Mouse (Mus musculus) erythroblast, embryonic 14.5 days (primary cell): ENCODE measurements around the gene Cops7a. TPM values are rescaled to one million over a fixed set of nuclear protein-coding genes. Genes with fewer than 3 reads are reported as not detected.

Experiments used
- H3K27me3 ChIP-seq: 2 replicates; pipeline ENCODE4 v1.6.1; 2012; ENCODE audit warnings: inconsistent platforms; ENCODE audit not compliant: control insufficient read depth
- H3K36me3 ChIP-seq: 2 replicates; pipeline ENCODE4 v1.6.1; 2012; ENCODE audit warnings: mild to moderate bottlenecking, inconsistent platforms; ENCODE audit not compliant: control insufficient read depth
- H3K4me1 ChIP-seq: 2 replicates; pipeline ENCODE4 v1.6.1; 2012; ENCODE audit warnings: inconsistent platforms; ENCODE audit not compliant: control insufficient read depth
- H3K4me3 ChIP-seq: replicated peaks from 2 replicates; pipeline ENCODE3; 2012; ENCODE audit warnings: moderate library complexity, mild to moderate bottlenecking, inconsistent platforms
- H3K9me3 ChIP-seq: 2 replicates; pipeline ENCODE4 v1.6.1; 2012; ENCODE audit warnings: low read length, inconsistent platforms, mixed read lengths; ENCODE audit not compliant: control insufficient read depth
- GATA1 ChIP-seq: IDR thresholded peaks from 2 replicates; pipeline ENCODE4 v1.6.1; 2012; ENCODE audit warnings: low read length, inconsistent platforms, mixed read lengths
- TAL1 ChIP-seq: IDR thresholded peaks from 3 replicates; pipeline ENCODE4 v1.6.1; 2012; ENCODE audit warnings: low read length, inconsistent platforms, mixed read lengths
- polyA plus RNA-seq: library from polyadenylated mRNA; stranded (reverse); fragments of >175 nt; gene quantifications from 2 replicates; pipeline ENCODE4 v1.2.3, GENCODE M21; 2012

The Cops7a gene
- polyA plus RNA-seq, result 2.7 TPM in 2 replicates

DNA sequence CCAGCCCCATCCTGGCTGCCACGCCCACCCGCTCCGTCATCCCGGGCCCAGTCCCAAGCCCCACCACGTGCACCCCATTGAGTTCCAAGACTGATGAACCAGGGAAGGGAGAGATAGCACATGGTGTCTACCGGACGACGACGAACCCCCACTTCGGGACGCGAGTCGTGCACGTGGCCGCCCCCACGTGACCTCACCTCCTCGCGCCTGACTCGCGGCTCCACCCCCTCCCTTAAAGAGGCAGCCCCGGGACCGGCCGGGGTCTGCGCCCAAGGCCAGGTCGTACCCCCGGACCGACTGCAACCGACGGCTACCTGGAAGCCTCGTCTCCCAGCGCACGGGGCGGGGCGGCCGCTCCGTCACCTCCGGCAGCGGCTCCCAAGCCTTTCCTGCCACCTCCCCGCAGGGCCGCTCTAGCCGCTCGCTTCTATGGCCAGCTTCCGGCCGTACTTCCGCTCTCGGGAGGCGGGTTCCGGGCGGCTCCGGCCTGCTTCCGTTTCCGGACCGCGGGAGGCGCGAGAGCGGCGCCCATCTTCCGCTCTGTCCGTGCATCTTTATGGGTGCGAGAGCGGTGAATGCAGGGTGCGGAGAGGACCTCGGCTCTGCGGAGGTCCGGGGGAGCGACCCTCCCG lies at the start of gene Cops7a:
Gene Cops7a, minus strand, starts transcription at position 451 of the 632 bp plus-strand sequence.
- TF ChIP-seq GATA1 (no peak), TAL1 (no peak)
- Histone ChIP-seq H3K27me3 (0 out of 2 replicates have a peak, but pooled peaks cover under 1% of the 10 kb centered on the region), H3K4me3 (peak within 1 kb of the TSS; percentile 85), H3K9me3 (peaks cover 2% of the 10 kb centered on the region; the same call in 1 of the 2 replicates), H3K36me3 (peaks cover 33% of the 10 kb centered on the region), H3K4me1 (peaks cover 26% of the 10 kb centered on the region)

DNA sequence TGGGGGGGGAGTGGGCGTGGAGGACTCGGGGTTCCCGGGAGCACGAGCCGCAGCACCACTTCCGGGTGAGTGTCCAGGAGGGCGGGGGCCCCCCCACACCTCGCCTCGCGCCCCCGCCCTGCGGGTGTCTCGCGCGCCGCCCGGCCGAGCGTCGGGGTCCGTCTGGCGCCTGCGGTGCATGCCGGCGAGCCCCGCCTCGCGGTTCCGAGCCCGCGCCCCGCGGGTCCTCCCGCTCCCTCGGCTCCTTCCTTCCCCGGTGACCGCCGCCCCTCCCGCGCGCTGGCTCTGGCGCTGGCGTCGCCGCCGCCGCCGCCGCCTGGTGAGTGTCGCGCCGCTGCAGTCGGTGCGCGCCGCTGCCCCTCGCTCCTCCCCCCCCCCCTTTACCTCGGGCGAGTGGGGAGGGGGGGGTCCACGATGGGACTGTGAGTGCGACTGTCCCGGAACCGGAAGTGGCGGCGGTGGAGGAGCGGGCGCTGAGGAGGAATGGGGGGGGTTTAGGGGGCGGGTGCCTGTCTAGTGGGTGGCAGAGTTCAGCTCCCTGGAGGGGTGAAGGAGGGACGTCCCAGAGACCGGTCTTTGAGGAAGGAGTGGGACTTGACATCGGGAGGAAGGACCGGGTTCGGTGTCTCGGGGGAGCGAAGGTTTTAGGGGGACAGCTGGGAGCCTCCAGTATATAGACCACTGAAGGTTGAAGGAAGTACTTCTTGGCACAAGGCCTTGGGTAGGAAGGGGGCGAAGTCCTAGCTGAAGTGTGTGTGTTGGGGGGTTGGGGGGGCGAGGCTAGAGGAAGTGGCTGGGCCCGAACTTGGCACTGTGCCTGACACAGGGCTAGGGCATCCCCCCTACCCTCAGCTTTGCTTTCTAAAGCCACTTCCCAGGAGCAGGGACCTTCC lies 44.1 kb upstream of the Cops7a start:
- TF ChIP-seq GATA1, result no peak
- no peak for TF ChIP-seq TAL1
- Histone ChIP-seq H3K4me1 (peaks cover 38% of the 10 kb centered on the region), H3K4me3 (peak overlapping the region; percentile 93), H3K9me3 (no peaks in the 10 kb centered on the region), H3K36me3 (peaks cover 43% of the 10 kb centered on the region), H3K27me3 (peaks cover 1% of the 10 kb centered on the region)

DNA sequence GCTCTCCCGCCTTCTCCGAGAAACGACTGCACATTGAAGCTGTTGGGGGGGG lies 43.6 kb upstream of the Cops7a start, which contains the start of gene Zfp384:
Gene Zfp384, plus strand, starts transcription at position 17 of the 52 bp plus-strand sequence.
- Histone ChIP-seq H3K36me3 (peaks cover 38% of the 10 kb centered on the region), H3K27me3 (peaks cover 5% of the 10 kb centered on the region), H3K4me3 (peak within 1 kb of the TSS; percentile 93), H3K9me3 (no peaks in the 10 kb centered on the region), H3K4me1 (peaks cover 38% of the 10 kb centered on the region)
- no peak for TF ChIP-seq TAL1
- no peak for TF ChIP-seq GATA1

DNA sequence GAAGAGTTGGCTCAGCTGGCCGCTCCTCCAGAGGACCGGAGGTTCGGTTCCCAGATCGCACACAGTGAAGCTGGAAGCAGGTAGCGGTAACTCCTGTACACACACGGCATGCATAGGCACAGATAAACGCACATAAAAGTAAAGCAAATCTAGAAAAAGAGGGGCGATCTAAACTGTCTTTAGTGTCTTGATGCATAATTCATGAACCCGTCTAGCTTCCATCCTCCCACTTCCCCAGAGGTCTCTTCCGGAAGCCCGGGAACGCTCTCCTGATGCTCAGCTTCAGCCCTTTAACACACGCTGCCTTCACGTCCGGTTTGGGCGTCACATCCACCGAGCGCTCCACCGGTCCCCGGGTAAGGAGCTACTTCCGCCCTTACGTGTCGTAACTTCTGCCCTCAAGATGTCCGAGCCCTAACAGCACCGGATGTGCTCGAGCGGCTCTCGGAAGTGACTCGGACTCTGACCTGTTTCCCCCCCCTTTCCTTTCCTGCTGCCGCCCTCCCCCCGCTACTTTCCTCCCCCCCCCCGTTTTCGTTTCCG lies 43.3 kb upstream of the Cops7a start:
- peaks cover 37% of the 10 kb centered on the region for H3K4me1 ChIP-seq
- H3K36me3 ChIP-seq, result peaks cover 35% of the 10 kb centered on the region

DNA sequence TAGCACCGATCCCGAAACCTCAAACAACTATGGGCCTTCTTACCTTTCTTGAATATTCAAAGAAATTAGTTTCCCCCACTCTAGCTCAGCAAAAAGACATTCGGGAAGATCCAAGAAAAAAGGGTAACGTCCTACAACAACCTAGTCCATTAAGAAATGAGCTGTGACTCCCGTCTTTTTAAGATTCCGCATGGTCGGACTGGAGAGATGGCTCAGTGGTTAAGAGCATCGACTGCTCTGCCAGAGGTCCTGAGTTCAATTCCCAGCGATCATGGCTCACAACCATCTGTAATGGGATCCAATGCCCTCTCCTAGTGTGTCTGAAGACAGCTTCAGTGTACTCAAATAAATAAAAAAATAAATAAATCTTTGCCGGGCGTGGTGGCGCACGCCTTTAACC lies 42.7 kb upstream of the Cops7a start:
- Histone ChIP-seq H3K9me3 (no peaks in the 10 kb centered on the region), H3K27me3 (peaks cover 14% of the 10 kb centered on the region), H3K4me3 (peak overlapping the region; percentile 93), H3K4me1 (peaks cover 35% of the 10 kb centered on the region), H3K36me3 (peaks cover 29% of the 10 kb centered on the region)
- TF ChIP-seq GATA1 (no peak), TAL1 (no peak)

More for the DNA sequence above, 43.3 kb upstream of the Cops7a start:
- Histone ChIP-seq H3K4me3 (peak overlapping the region; percentile 93), H3K9me3 (no peaks in the 10 kb centered on the region), H3K27me3 (peaks cover 8% of the 10 kb centered on the region)
- TF ChIP-seq TAL1, result no peak
- no peak for TF ChIP-seq GATA1

DNA sequence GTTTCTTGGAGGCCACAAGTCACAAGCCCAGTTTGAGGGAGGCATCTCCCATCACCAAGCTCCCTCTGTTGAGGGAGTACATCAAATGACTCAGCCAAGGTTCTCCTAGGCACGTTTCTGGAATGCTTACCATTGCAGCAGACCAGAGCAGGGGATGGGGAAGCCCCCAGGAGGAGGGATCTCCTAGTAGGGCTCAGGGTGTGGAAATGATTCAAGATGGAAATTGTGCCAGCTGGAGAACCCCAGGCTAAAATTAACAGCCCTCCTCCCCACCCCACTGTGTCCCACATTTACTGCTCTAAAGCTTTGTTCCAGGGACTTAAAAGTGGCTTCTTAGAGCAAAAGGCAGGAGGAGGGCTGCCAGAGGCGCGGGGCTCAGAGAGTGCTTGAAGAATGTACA lies 39.7 kb upstream of the Cops7a start:
- Histone ChIP-seq H3K36me3 (peaks cover 3% of the 10 kb centered on the region; the same call in 1 of the 2 replicates), H3K27me3 (peaks cover 44% of the 10 kb centered on the region), H3K4me3 (no peak overlapping the region), H3K9me3 (no peaks in the 10 kb centered on the region), H3K4me1 (peaks cover 20% of the 10 kb centered on the region)
- TF ChIP-seq TAL1 (no peak), GATA1 (no peak)

DNA sequence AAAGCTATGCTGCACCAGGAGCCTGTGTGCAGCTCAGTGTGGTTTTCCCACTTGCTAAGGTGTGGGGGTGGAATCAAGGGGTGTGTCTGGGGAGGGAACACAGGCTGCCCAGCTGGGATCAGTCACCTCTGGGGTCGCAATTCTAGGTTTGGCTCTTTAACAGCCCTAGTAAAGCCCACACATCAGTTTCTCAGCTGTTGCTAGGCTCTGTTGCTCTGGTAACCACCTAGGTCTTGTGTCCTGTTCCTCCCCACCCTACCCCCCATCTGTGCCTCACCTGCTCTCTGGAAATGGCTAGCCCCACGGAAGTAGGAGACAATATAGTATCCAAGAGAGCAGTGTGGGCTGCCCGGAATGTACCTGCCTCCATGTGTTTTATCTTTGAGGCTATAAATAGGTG lies 38.4 kb upstream of the Cops7a start:
- Histone ChIP-seq H3K9me3 (no peaks in the 10 kb centered on the region), H3K4me3 (no peak overlapping the region), H3K27me3 (peaks cover 57% of the 10 kb centered on the region), H3K4me1 (peaks cover 14% of the 10 kb centered on the region), H3K36me3 (no peaks in the 10 kb centered on the region)
- TF ChIP-seq GATA1 (no peak), TAL1 (no peak)

DNA sequence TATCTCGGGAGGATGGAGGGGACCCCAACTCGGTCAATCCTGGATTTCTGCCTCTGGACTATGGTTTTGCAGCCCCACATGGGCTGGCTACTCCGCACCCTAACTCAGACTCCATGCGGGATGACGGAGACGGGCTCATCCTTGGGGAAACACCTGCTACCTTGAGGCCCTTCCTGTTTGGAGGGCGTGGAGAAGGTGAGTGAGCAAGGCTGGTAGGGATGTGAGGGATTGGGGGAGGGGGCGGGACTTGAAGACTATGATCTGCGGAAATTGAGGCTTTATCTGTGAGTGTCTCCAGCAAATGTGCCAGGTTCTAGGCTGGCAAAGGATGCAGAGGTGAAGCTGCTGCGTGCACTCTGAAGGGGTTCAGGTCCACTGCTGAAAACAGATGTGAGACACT lies 34.2 kb upstream of the Cops7a start:
- TF ChIP-seq GATA1, result no peak
- TF ChIP-seq TAL1, result no peak
- H3K9me3 ChIP-seq, result peaks cover 6% of the 10 kb centered on the region; the same call in 1 of the 2 replicates
- peaks cover 98% of the 10 kb centered on the region for H3K27me3 ChIP-seq
- H3K36me3 ChIP-seq, result no peaks in the 10 kb centered on the region
- no peak overlapping the region for H3K4me3 ChIP-seq
- H3K4me1 ChIP-seq, result peaks cover 10% of the 10 kb centered on the region

DNA sequence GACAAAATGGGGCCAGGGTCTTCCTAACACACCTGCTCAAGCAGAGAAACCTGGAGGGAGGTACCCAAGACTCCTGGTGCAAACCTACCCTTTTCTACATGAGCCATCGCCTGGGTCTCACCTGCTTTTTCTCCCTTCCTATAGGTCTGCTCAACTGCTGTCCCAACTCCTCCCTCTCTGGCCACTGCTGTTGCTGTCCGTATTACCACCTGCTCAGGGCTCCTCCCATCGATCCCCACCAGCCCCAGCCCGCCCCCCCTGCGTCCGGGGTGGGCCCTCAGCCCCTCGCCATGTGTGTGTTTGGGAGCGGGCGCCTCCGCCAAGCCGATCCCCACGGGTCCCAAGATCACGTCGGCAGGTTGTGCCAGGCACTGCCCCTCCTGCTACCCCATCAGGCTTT lies 33.8 kb upstream of the Cops7a start:
- H3K4me1 ChIP-seq, result peaks cover 10% of the 10 kb centered on the region
- H3K9me3 ChIP-seq, result peaks cover 6% of the 10 kb centered on the region; the same call in 1 of the 2 replicates
- peaks cover 98% of the 10 kb centered on the region for H3K27me3 ChIP-seq
- TF ChIP-seq TAL1 (no peak), GATA1 (no peak)
- H3K36me3 ChIP-seq, result no peaks in the 10 kb centered on the region
- H3K4me3 ChIP-seq, result no peak overlapping the region
